Mouse (Mus musculus) right cerebral cortex, postnatal 4 days (tissue): ENCODE measurements around the gene Rab1a.

ENCODE experiments used
- DNase-seq: peaks from one replicate; pipeline ENCODE4 v3.0.0-alpha.2; 2022

Gene Rab1a

GRCm38 (mm10) chr11:20248840-20249239, 47.6 kb downstream of the Rab1a start:
- no peak for DNase-seq

- peak; percentile 91 for DNase-seq
Measured at GRCm38 (mm10) chr11:20249296-20250110, 48.3 kb downstream of the Rab1a start, which contains the start of gene Cep68. Cep68 (minus strand) TSS chr11:20249429.

- no peak for DNase-seq
Measured at GRCm38 (mm10) chr11:20250476-20251178, 49.4 kb downstream of the Rab1a start.

GRCm38 (mm10) chr11:20253088-20253487, 51.9 kb downstream of the Rab1a start:
- DNase-seq = no peak

DNA sequence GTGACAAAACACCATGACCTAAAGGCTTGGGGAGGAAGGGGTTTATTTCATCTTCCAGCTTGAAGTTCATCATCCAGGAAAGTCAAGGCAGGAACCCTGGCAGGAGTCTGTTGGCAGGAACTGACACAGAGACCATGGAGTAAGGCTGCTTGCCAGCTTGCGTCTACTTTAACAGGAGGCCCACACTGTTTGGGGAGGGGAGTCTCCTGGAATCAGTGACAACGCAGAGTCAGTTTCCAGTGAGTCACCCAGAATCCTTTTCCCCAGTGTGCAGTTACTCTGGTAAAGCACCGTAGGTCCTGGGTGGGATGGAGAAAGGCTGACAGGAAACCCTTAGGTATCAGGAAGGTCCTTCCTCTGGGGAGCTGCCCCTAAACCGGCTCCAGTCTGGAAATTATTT, 53.6 kb downstream of the Rab1a start:
- DNase-seq = no peak

GRCm38 (mm10) chr11:20262628-20263380, 61.6 kb downstream of the Rab1a start:
- no peak for DNase-seq

DNA sequence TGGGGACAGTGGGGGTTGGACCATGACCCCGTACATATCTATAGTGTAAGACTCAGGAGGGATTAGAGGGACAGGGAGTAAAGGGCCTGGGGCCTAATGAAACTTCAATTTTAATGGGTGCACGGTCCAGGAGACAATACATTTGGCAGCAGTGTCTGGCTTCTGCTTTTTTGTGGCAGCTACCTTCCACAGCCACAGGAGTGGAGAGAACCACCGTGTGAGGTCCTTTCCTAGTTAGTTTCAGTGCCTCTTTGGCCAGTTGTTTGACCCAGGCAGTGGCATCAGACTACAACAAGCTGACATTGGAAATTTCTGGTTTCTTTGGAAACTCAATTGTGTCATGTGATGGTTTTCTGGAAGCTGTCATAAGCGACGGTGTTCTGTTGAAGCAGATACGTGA, 68.7 kb downstream of the Rab1a start:
- no peak for DNase-seq

DNA sequence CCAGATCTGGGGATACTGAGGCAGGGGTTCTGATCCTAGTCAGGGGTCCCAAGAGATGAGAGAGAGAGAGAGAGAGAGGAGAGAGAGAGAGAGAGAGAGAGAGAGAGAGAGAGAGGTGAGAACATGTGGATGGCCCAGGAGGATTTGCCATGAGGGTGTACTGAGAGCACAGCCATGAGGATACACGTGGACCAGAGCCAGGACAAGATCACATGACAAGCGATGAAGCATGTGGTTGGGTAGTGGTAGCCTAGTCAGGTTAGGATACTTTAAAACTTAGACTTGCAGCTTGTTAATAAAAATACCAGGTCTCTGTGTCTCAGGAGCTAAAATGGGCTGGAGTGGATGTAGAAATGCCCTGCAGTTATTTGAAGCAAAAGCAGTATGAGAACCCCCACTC, 74.7 kb downstream of the Rab1a start:
- no peak for DNase-seq
